Mouse (Mus musculus) midbrain, embryonic 10.5 days (tissue): ENCODE data around the gene Lnx1. TPM values are rescaled to one million over a fixed set of nuclear protein-coding genes. Genes with fewer than 3 reads are reported as not detected.

ENCODE experiments used
- DNase-seq: peaks from one replicate; pipeline ENCODE4 v3.0.0-alpha.2; 2017; ENCODE audit warnings: low spot score
- H3K27ac ChIP-seq: fragments of 300-500 bp; sonication (generic); replicated peaks from 2 replicates; pipeline ENCODE4 v1.5.1; 2016; ENCODE audit warnings: mild to moderate bottlenecking
- H3K27me3 ChIP-seq: fragments of 300-500 bp; sonication (generic); 2 replicates; pipeline ENCODE4 v1.6.1; 2016; ENCODE audit warnings: low read depth, mild to moderate bottlenecking; ENCODE audit not compliant: poor library complexity, severe bottlenecking
- H3K36me3 ChIP-seq: fragments of 300-500 bp; sonication (generic); 2 replicates; pipeline ENCODE4 v1.6.1; 2016; ENCODE audit warnings: mild to moderate bottlenecking, moderate library complexity
- H3K4me1 ChIP-seq: fragments of 300-500 bp; sonication (generic); 2 replicates; pipeline ENCODE4 v1.6.1; 2016
- H3K4me3 ChIP-seq: fragments of 300-500 bp; sonication (generic); 2 replicates; pipeline ENCODE4 v1.5.1; 2016; ENCODE audit warnings: mild to moderate bottlenecking, moderate library complexity
- H3K9me3 ChIP-seq: fragments of 300-500 bp; sonication (generic); replicated peaks from 2 replicates; pipeline ENCODE4 v1.6.1; 2016; ENCODE audit warnings: mild to moderate bottlenecking
- WGBS: fragments of 180-500 bp; shearing (Covaris S2); methylation state at CpG from one replicate; pipeline ENCODE4 v1.1.7; 2016; 5-methylcytosine and 5-hydroxymethylcytosine counted together
- polyA plus RNA-seq: library from polyadenylated mRNA; unstranded; fragments of >200 nt; fragmentation: Nextera tagmentation; extraction: Ambion mirVana; gene quantifications from 2 replicates; pipeline ENCODE4 v1.2.1, GENCODE M21; 2016

Lnx1 gene
- polyA plus RNA-seq, 1 experiment from 2014 or later, result 0.46 TPM

DNA sequence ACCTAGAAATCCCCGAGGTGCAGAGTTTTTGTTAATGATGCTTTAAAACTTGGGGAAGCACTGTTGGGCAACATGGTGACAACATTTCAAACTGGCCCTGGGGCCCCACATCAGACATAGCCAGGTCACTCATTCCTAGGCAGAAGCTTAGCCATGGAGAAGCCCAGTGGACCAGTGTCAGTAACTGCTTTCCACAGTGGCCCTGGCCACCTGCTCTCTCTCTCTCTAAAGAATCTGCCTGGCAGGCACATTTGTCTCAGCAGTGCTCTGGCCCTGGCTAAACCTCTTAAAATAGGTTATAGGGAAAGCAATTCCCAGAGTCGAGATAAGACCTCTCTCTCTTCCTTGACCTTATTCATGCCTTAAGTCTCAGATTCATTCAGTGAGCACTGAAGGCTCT is 8.9 kb downstream of the Lnx1 start:
- H3K36me3 ChIP-seq, result no peaks in the 10 kb centered on the region
- H3K27ac ChIP-seq, result no peak overlapping the region
- no peak for DNase-seq
- H3K27me3 ChIP-seq, result no peaks in the 10 kb centered on the region
- H3K9me3 ChIP-seq, result no peaks in the 10 kb centered on the region
- WGBS, result 79% methylated on average over 2 of the region's 2 CpGs
- H3K4me3 ChIP-seq, result no peak overlapping the region
- H3K4me1 ChIP-seq, result no peaks in the 10 kb centered on the region

DNA sequence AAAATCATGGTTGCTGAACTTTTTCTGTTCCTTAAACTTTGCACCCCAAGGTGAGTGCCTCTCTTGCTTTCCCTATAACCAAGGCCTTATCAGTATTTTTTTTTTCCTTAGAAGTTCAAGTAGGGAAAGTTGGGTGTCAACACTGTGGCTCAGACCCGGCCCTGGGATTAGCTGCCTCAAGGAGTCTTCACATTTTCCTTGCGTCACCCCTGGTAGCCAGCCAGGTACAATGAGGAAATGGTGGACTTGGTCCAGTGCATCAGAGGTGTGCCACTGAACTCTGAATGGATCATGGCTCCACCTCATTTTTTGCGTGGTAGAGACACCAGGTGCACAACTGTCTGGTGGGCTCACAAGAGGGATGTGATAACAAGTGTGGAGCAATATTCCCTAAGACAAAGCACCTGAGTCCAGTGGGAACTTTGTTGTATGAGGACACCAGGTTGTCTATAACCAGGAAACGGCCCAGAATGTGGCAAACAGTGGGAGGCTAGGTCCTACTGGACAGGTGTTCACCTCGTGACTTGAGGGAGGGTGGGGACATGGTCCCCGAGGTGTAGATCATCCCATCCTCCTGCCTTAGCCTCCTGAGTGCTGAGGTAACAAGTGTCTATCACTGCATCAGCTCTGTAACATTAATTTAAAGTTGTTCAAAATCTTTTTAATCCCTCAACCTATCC is 10.2 kb downstream of the Lnx1 start:
- 83% methylated on average over 6 of the region's 6 CpGs for WGBS
- H3K27ac ChIP-seq, result no peak overlapping the region
- no peaks in the 10 kb centered on the region for H3K36me3 ChIP-seq
- H3K4me3 ChIP-seq, result no peak overlapping the region
- no peaks in the 10 kb centered on the region for H3K27me3 ChIP-seq
- H3K9me3 ChIP-seq, result no peaks in the 10 kb centered on the region
- no peaks in the 10 kb centered on the region for H3K4me1 ChIP-seq
- no peak for DNase-seq

DNA sequence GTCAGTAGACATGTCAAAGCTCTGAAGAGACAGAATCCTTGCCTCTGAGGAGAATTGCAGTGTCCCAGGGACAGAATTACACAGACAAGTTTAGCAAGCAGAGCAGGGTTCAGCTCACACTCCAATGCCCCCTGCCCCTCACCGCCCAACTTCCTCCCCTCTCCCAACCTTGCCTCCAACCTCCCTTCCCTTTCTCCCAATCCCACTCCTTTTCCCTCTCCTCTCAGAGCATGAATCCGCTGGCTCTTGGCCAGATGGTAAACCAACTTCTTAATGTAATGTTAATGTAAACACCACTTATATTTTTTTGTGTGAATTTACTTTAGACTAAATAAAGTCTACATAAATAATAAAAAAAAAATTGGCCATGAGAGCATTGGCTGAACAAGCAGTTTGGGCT is 13.9 kb downstream of the Lnx1 start:
- H3K4me1 ChIP-seq, result no peaks in the 10 kb centered on the region
- no peak overlapping the region for H3K27ac ChIP-seq
- H3K27me3 ChIP-seq, result no peaks in the 10 kb centered on the region
- H3K4me3 ChIP-seq, result no peak overlapping the region
- WGBS, result 93% methylated on average over 2 of the region's 2 CpGs
- no peaks in the 10 kb centered on the region for H3K36me3 ChIP-seq
- H3K9me3 ChIP-seq, result no peaks in the 10 kb centered on the region
- no peak for DNase-seq

DNA sequence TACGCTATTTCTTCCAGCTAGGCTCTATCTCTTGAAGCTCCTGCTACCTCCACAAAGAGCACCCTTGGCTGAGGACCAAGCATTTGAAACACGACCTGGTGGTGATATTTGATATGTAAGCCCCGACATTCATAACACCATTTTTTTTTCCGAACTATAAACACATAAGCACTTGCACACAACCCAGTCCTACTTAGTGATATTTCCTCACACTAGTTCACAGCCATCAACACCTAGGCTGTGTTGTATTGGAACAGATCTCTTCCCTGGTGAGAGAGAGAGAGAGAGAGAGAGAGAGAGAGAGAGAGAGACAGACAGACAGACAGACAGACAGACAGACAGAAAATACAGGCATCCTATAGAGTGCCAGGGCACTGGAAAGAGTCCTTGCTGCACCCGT is 17.8 kb downstream of the Lnx1 start:
- Histone ChIP-seq H3K27me3 (no peaks in the 10 kb centered on the region), H3K27ac (no peak overlapping the region), H3K4me1 (no peaks in the 10 kb centered on the region), H3K4me3 (no peak overlapping the region), H3K36me3 (no peaks in the 10 kb centered on the region), H3K9me3 (no peaks in the 10 kb centered on the region)
- DNase-seq, result no peak
- 84% methylated on average over 5 of the region's 5 CpGs for WGBS

DNA sequence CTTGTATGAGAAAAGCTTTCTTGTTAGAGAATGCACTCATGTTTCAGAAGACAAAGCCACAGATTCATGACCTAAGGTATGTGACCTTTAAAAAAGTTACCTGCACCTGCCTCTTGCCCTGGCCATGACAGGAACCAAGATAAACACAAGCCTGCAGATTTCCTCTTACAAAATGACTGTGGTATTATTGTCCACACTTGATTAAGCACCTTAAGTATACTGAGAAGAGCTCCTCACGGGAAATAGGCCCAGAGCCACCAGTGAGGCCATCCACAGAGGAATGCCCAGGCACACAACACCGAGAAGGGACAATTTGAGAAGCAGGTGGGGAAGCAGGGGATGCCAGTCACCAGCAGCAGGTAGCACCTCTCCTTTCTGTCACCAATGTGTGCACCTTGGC is 18.9 kb downstream of the Lnx1 start:
- Histone ChIP-seq H3K36me3 (no peaks in the 10 kb centered on the region), H3K27ac (no peak overlapping the region), H3K27me3 (no peaks in the 10 kb centered on the region), H3K4me1 (no peaks in the 10 kb centered on the region), H3K4me3 (no peak overlapping the region), H3K9me3 (no peaks in the 10 kb centered on the region)
- 84% methylated on average over 2 of the region's 2 CpGs for WGBS
- DNase-seq, result no peak

DNA sequence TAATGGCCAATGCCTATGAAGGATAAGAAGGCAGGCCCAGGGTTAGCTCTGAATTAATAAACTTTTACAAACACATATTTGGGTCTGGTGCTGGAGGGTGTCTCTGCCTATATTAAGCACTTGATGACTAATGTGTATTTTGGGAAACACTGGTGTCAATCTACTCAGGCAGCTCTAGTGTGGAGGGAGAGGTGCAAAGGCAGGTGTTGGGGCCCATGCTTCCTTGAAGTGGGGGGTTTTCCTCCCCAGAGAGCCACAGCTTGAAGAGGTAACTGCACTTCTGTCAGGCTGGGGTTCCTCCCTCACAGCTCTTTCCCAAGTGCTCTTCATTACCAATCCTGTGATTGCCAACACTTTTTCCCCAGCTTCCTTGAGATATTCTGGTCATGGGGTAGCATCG is 20.0 kb downstream of the Lnx1 start:
- WGBS, result 100% methylated on average over 1 of the region's 1 CpGs
- Histone ChIP-seq H3K4me1 (peaks cover 4% of the 10 kb centered on the region), H3K36me3 (no peaks in the 10 kb centered on the region), H3K9me3 (no peaks in the 10 kb centered on the region), H3K4me3 (no peak overlapping the region), H3K27me3 (no peaks in the 10 kb centered on the region), H3K27ac (no peak overlapping the region)
- DNase-seq, result no peak

DNA sequence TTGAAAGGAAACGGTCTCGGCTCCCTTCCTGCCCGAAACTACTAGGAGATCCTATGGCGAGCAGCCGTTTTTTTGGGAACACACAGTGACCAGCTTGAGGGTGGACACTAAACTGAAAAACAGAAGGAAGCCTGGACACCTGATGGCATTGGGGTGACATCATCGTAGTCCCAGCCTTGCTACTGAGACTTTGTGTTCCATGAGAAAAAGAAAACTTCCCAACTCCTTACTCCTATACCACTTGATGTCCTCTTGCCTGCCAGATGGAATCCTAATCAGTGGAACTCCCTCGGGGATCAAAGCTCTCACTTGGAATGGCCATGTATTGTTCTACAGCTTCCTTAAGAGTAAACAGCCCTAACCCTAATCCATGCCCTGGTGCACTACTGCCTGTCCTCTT is 23.1 kb downstream of the Lnx1 start:
- Histone ChIP-seq H3K27me3 (no peaks in the 10 kb centered on the region), H3K9me3 (no peaks in the 10 kb centered on the region)
- 85% methylated on average over 7 of the region's 7 CpGs for WGBS

DNA sequence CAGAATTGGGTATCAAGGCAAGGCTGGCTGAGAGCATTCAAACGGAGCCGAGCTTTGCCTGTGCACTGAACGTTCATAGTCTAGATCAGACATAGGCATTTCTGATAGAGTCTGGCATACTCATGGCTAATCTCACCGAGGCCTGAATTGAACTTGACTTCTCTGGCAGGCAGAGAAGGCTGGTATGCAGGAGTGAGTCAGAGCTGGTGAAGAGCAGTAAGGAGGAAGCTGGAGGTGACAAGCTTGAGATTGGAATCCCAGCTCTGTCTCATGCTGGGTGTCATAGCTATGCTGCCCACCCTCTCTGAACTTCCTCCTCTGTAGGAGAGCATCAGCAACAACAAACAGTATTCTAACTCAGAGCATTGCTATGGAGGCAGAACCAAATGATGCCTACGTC is 24.0 kb downstream of the Lnx1 start:
- no peak overlapping the region for H3K4me3 ChIP-seq
- H3K27ac ChIP-seq, result no peak overlapping the region
- H3K27me3 ChIP-seq, result no peaks in the 10 kb centered on the region
- peaks cover 12% of the 10 kb centered on the region for H3K4me1 ChIP-seq
- 95% methylated on average over 5 of the region's 5 CpGs for WGBS
- H3K9me3 ChIP-seq, result no peaks in the 10 kb centered on the region
- no peak for DNase-seq
- no peaks in the 10 kb centered on the region for H3K36me3 ChIP-seq

More for the DNA sequence above, 23.1 kb downstream of the Lnx1 start:
- Histone ChIP-seq H3K36me3 (no peaks in the 10 kb centered on the region), H3K4me1 (peaks cover 12% of the 10 kb centered on the region), H3K4me3 (no peak overlapping the region), H3K27ac (no peak overlapping the region)
- DNase-seq, result no peak

DNA sequence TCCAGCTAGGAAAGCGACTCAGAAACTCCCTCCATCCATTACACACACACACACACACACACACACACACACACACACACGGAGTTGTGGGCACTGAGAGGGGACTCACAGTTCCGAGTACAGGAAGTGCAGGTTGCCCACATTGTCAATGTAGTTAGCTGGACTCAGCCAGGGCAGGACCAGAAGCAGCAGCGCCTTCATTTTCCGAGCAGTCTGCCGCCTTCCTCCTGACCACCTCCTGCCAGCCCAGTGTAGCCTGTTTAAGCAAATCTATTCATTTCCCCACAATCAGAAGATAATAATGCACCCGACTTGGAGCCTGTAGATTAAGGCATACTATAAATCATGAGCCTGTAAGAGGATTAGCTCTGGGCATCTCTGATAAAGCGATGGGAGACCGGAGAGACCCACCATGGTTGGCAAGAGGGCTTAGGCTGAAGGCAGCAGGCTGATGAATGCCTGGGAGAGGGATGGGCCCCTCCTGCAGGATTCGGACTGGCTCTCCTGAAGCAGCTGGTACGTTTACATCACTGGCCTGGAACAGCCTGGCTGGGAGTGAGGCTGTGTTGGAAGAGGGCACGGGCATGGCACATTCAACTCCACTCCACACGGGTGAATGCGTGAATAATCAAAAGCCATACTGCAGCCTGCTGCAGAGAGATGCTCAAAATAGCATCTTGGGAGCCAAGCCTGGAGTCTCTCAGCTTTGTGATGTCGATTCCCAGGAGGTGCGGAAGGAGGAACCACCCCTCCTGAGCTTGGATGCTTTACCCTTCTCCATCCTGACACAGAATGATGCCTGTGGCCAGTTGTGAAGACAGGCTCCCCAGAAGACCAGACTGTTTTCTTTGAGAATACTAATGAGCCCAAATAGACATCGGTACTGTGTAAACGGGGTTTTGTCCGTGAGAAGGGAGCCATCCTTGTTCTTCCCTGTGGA is 25.0 kb downstream of the Lnx1 start:
- 71% methylated on average over 19 of the region's 19 CpGs for WGBS
- Histone ChIP-seq H3K9me3 (no peaks in the 10 kb centered on the region), H3K27ac (peak overlapping the region; percentile 49), H3K27me3 (no peaks in the 10 kb centered on the region), H3K4me1 (peaks cover 12% of the 10 kb centered on the region), H3K4me3 (no peak overlapping the region), H3K36me3 (no peaks in the 10 kb centered on the region)
- no peak for DNase-seq

DNA sequence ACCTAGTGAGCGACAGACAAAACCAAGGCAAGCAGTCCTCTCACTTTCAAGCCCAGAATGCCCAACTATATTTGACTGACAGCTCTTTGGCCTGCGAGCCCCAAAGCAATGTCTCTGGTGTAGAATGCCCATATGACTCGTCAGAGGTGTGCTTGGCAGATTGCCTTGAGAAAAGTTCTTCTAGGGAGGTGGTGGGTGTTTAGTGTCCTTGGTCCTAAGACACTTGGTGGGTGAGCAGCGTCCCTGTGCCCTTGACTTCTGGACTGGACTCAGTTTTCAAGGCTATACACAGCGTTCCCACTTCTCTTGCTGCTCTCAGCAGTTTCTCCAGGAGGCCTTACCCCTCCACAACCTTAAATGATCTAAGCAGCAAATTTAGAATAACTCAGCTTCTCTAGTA is 30.2 kb downstream of the Lnx1 start:
- Histone ChIP-seq H3K27ac (no peak overlapping the region), H3K36me3 (no peaks in the 10 kb centered on the region), H3K27me3 (no peaks in the 10 kb centered on the region), H3K9me3 (no peaks in the 10 kb centered on the region), H3K4me1 (peaks cover 7% of the 10 kb centered on the region), H3K4me3 (no peak overlapping the region)
- 93% methylated on average over 5 of the region's 5 CpGs for WGBS
- DNase-seq, result no peak

DNA sequence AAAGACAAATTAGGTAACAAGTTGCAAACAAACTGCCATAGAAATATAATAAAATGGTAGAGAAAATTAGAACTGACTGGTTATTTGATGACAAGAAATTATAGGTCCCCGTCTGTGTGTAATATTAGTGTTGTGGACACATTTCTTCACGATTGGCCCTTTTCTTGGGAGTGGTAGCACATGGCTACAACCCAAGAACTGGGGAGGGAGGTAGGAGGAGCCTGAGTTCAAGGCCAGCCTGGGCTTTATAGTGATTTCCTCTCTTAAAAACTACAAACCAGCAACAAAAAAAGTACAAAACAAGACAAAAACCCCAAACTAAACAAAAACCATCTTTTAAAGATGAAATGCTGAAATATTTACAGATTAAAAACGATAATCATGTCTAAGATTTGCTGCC is 31.8 kb downstream of the Lnx1 start:
- Histone ChIP-seq H3K27me3 (no peaks in the 10 kb centered on the region), H3K4me1 (no peaks in the 10 kb centered on the region), H3K9me3 (no peaks in the 10 kb centered on the region), H3K36me3 (no peaks in the 10 kb centered on the region), H3K27ac (no peak overlapping the region), H3K4me3 (no peak overlapping the region)
- WGBS, result 87% methylated on average over 3 of the region's 3 CpGs
- no peak for DNase-seq

DNA sequence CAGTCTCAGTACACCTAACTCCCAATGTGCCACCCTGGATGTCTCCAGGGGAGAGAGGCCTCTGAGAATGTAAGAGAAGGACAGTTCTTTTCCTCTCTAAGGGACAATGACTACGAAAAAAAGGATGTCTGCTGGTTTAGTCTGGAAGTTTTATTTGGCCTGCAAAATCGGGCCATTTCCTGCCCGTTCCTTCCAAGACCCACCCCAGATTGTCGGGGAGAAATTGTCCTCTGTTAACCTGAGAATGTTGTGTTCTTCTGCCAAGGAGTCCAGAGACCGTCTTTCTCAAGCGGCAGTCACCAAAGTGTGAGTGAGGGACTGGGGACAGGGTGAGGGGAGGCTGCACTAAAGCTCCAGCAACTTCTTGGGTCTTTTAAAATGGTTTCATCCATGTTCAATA is 32.8 kb downstream of the Lnx1 start:
- no peaks in the 10 kb centered on the region for H3K36me3 ChIP-seq
- H3K27me3 ChIP-seq, result no peaks in the 10 kb centered on the region
- no peak overlapping the region for H3K27ac ChIP-seq
- no peaks in the 10 kb centered on the region for H3K4me1 ChIP-seq
- no peaks in the 10 kb centered on the region for H3K9me3 ChIP-seq
- WGBS, result 90% methylated on average over 6 of the region's 6 CpGs
- no peak overlapping the region for H3K4me3 ChIP-seq
- no peak for DNase-seq

DNA sequence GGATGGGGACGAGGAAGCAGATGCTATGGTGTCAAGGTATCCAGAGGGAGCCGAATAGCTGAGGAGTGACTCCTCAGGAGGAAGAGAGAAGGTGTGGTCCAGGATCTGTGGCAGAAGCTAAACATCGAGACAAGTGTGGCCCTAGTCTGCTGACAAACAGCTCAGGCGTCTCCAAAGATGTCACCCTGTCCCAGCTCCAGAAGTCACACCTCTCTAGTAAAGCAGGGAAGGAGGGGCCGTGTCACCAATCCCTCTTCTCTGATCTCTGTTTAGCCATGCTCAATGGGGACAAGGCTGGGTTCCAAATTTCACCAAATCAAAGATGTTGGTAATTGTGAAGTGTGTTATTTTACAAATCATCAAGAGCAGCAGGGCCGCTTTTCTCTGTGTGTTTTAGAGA is 33.8 kb downstream of the Lnx1 start:
- H3K9me3 ChIP-seq, result no peaks in the 10 kb centered on the region
- H3K4me1 ChIP-seq, result no peaks in the 10 kb centered on the region
- no peak for DNase-seq
- H3K36me3 ChIP-seq, result no peaks in the 10 kb centered on the region
- 76% methylated on average over 6 of the region's 6 CpGs for whole genome bisulfite sequencing
- H3K27me3 ChIP-seq, result no peaks in the 10 kb centered on the region
- no peak overlapping the region for H3K4me3 ChIP-seq
- no peak overlapping the region for H3K27ac ChIP-seq
